Mouse (Mus musculus) central nervous system, embryonic 14 days (tissue): ENCODE measurements around the gene 4933411K16Rik. TPM values are rescaled to one million over a fixed set of nuclear protein-coding genes. Genes with fewer than 3 reads are reported as not detected.

Experiments
- polyA plus RNA-seq: library from polyadenylated mRNA; depleted of rRNA; stranded (reverse); fragments of >200 nt; gene quantifications from 2 replicates; pipeline ENCODE4 v1.2.3, GENCODE M21; 2012; rRNA removed

Gene 4933411K16Rik
- polyA plus RNA-seq = 0.20 and 0.33 TPM in 2 replicates

DNA sequence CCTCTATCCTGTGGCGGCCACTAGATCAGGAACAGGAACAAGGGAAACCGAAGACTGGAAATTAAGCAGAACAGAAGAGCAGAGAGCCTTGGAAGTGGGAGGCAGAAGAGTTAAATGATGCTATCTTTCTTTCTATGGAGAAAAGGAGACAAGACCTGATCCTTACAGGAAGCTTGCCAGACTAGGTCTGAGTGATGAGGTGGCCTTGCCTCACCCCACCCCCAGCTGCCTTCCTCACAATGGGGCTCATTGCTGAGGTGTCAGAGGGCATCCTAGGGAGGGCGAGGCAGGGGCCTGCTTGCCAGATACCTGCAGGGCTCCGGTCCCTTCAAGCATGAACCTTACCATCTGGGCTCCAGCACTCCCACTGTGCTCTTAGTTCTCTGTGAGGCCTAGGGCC, at the start of gene 4933411K16Rik:
4933411K16Rik (plus strand) TSS at position 301 of the 400 bp plus-strand sequence.

GRCm38 (mm10) chr19:42035456-42036248, 16.4 kb upstream of the 4933411K16Rik start, which contains the start of gene Ankrd2:
TSS of gene Ankrd2 (plus strand) at chr19:42036000.

GRCm38 (mm10) chr19:42045269-42046102, 6.6 kb upstream of the 4933411K16Rik start, which contains the start of gene Hoga1:
TSS of gene Hoga1 (plus strand) at chr19:42045610.

DNA sequence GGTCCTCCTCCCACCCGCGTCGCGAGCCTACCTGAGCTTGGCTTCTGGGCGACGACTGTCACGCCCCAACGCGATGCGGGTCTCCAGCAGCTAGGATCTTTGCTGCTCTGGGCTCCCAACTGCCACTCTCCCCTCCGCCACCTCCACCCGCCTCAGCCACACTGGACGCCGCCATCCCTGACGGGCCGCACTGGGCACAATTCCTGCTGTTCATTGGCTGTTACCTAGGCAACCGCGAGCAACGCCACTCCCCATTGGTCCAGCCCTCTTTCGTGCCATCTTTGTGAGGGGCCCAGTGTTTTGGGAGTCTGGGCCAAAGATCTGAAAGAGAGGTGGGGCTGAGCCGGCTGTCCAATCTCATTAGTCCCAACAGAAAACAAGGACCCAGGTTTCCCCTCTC, 34.1 kb downstream of the 4933411K16Rik start, which contains the start of gene Morn4:
Morn4 (minus strand) TSS at position 192 of the 400 bp plus-strand sequence.

GRCm38 (mm10) chr19:42089748-42090595, 37.9 kb downstream of the 4933411K16Rik start, which contains the start of gene Pi4k2a:
TSS of gene Pi4k2a (plus strand) at chr19:42090470.

Other genes with a start within 250 kb of the 4933411K16Rik start
- 7.8 and 10.0 TPM in 2 replicates for gene Frat1, start 222.3 kb upstream of the 4933411K16Rik start, polyA plus RNA-seq
- 13.6 and 16.4 TPM in 2 replicates for gene Frat2, start 204.1 kb upstream of the 4933411K16Rik start, polyA plus RNA-seq
- 15.3 and 16.0 TPM in 2 replicates for gene Rrp12, start 156.1 kb upstream of the 4933411K16Rik start, polyA plus RNA-seq
- gene Pgam1, start 140.3 kb upstream of the 4933411K16Rik start, polyA plus RNA-seq = 414 and 458 TPM in 2 replicates
- gene Exosc1, start 118.8 kb upstream of the 4933411K16Rik start, polyA plus RNA-seq = 36.0 and 38.2 TPM in 2 replicates
- gene Zdhhc16, start 118.8 kb upstream of the 4933411K16Rik start, polyA plus RNA-seq = 94.0 and 94.3 TPM in 2 replicates
- gene Mms19, start 71.1 kb upstream of the 4933411K16Rik start, polyA plus RNA-seq = 71.0 and 74.5 TPM in 2 replicates
- gene Ubtd1, start 70.5 kb upstream of the 4933411K16Rik start, polyA plus RNA-seq = 16.1 and 21.5 TPM in 2 replicates
- 0.23 and 0.68 TPM in 2 replicates for gene Ankrd2, start 16.2 kb upstream of the 4933411K16Rik start, polyA plus RNA-seq
- 1.4 and 2.1 TPM in 2 replicates for gene Hoga1, start 6.6 kb upstream of the 4933411K16Rik start, polyA plus RNA-seq
- 108 and 124 TPM in 2 replicates for gene Morn4, start 34.1 kb downstream of the 4933411K16Rik start, polyA plus RNA-seq
- gene Pi4k2a, start 38.2 kb downstream of the 4933411K16Rik start, polyA plus RNA-seq = 42.0 and 42.3 TPM in 2 replicates
- 6.5 and 7.9 TPM in 2 replicates for gene Avpi1, start 76.8 kb downstream of the 4933411K16Rik start, polyA plus RNA-seq
- gene Marveld1, start 95.2 kb downstream of the 4933411K16Rik start, polyA plus RNA-seq = 16.8 and 34.0 TPM in 2 replicates
- gene Zfyve27, start 111.7 kb downstream of the 4933411K16Rik start, polyA plus RNA-seq = 117 and 121 TPM in 2 replicates
- 2.0 and 10.9 TPM in 2 replicates for gene Sfrp5, start 150.0 kb downstream of the 4933411K16Rik start, polyA plus RNA-seq
- gene Golga7b, start 195.3 kb downstream of the 4933411K16Rik start, polyA plus RNA-seq = 21.2 and 23.3 TPM in 2 replicates